Mouse (Mus musculus) left cerebral cortex, postnatal 10 days (tissue): ENCODE measurements around the gene Slc37a1. TPM values are rescaled to one million over a fixed set of nuclear protein-coding genes. Genes with fewer than 3 reads are reported as not detected.
"Not testable (repeated sequence)": the region's sequence is repeated elsewhere in the genome, so short reads cannot be mapped to it uniquely, and the experiment has no call there.

Source experiments
- DNase-seq, 2 experiments: peaks; one replicate each; pipeline ENCODE4 v3.0.0; 2021 to 2022; ENCODE audit warnings: low spot score in 2 of 2, mixed read lengths in 1 of 2; ENCODE audit errors: extremely low spot score in 1 of 2
- intact Hi-C: fragments of 180-260 bp; cut with DNase I; formaldehyde crosslinking; loops from one replicate; pipeline ENCODE4 v1.15.1; 2025
- total RNA-seq, 2 experiments: library from RNA; stranded (reverse); gene quantifications; 2 replicates each; pipeline ENCODE4 v1.2.3; 2021

The Slc37a1 gene
- total RNA-seq, 2 experiments from 2014 or later = 6.7 to 7.5 TPM

GRCm38 (mm10) chr17:31328466-31328865, 41.9 kb downstream of the Slc37a1 start:
- intact Hi-C loops = loop anchor here (10.0 kb wide), 1 partner anchor 336 kb away; no protein-coding TSS in a partner anchor

GRCm38 (mm10) chr17:31330622-31331021, 44.0 kb downstream of the Slc37a1 start:
- intact Hi-C loops = loop anchor here (2.0 to 5.0 kb wide), 2 partner anchors 117 to 164 kb away; no protein-coding TSS in a partner anchor
- DNase-seq = peak; percentile 53 to 81

More at GRCm38 (mm10) chr17:31328466-31328865, 41.9 kb downstream of the Slc37a1 start:
- DNase-seq = no peak

GRCm38 (mm10) chr17:31331273-31331672, 44.7 kb downstream of the Slc37a1 start:
- intact Hi-C loops = loop anchor here (2.0 to 5.0 kb wide), 2 partner anchors 116 to 164 kb away; no protein-coding TSS in a partner anchor
- DNase-seq = no peak

- intact Hi-C loops = loop anchor here (2.0 to 5.0 kb wide), 2 partner anchors 115 to 163 kb away; no protein-coding TSS in a partner anchor
Observed at GRCm38 (mm10) chr17:31331920-31332319, 45.3 kb downstream of the Slc37a1 start.

GRCm38 (mm10) chr17:31332333-31332732, 45.7 kb downstream of the Slc37a1 start:
- intact Hi-C loops = loop anchor here (5.0 kb wide), 1 partner anchor 115 kb away; no protein-coding TSS in a partner anchor
- DNase-seq = no peak

More at GRCm38 (mm10) chr17:31331920-31332319, 45.3 kb downstream of the Slc37a1 start:
- no peak for DNase-seq

- DNase-seq = no peak
- intact Hi-C loops = loop anchor here (5.0 kb wide), 1 partner anchor 113 kb away; no protein-coding TSS in a partner anchor
Observed at GRCm38 (mm10) chr17:31334509-31335260, 48.1 kb downstream of the Slc37a1 start.

- DNase-seq = peak in 1 of 2 experiments; percentile 71
- intact Hi-C loops = no loop called here
Observed at GRCm38 (mm10) chr17:31335344-31336080, 48.9 kb downstream of the Slc37a1 start.

GRCm38 (mm10) chr17:31339769-31340168, 53.2 kb downstream of the Slc37a1 start:
- intact Hi-C loops = no loop called here
- no peak for DNase-seq

GRCm38 (mm10) chr17:31342191-31342590, 55.6 kb downstream of the Slc37a1 start:
- peak in 1 of 2 experiments; percentile 42 for DNase-seq
- intact Hi-C loops = no loop called here

- peak; percentile 47 to 82 for DNase-seq
- intact Hi-C loops = no loop called here
Observed at GRCm38 (mm10) chr17:31344172-31344801, 57.7 kb downstream of the Slc37a1 start.

GRCm38 (mm10) chr17:31344816-31345215, 58.2 kb downstream of the Slc37a1 start:
- intact Hi-C loops = no loop called here

GRCm38 (mm10) chr17:31348129-31348528, 61.5 kb downstream of the Slc37a1 start:
- no peak for DNase-seq
- intact Hi-C loops = no loop called here

More at GRCm38 (mm10) chr17:31344816-31345215, 58.2 kb downstream of the Slc37a1 start:
- DNase-seq = no peak

GRCm38 (mm10) chr17:31349388-31349787, 62.8 kb downstream of the Slc37a1 start:
- peak in 1 of 2 experiments; percentile 31 for DNase-seq
- intact Hi-C loops = no loop called here

- DNase-seq = no peak
Observed at GRCm38 (mm10) chr17:31351984-31352383, 65.4 kb downstream of the Slc37a1 start.

GRCm38 (mm10) chr17:31353255-31353654, 66.7 kb downstream of the Slc37a1 start:
- peak; percentile 28 to 38 for DNase-seq
- intact Hi-C loops = no loop called here

More at GRCm38 (mm10) chr17:31351984-31352383, 65.4 kb downstream of the Slc37a1 start:
- intact Hi-C loops = no loop called here

GRCm38 (mm10) chr17:31354684-31355083, 68.1 kb downstream of the Slc37a1 start:
- intact Hi-C loops, DNase-seq: not testable (repeated sequence)

GRCm38 (mm10) chr17:31355792-31356502, 69.4 kb downstream of the Slc37a1 start:
- intact Hi-C loops = no loop called here

GRCm38 (mm10) chr17:31360582-31360981, 74.0 kb downstream of the Slc37a1 start:
- peak; percentile 32 to 44 for DNase-seq

More at GRCm38 (mm10) chr17:31355792-31356502, 69.4 kb downstream of the Slc37a1 start:
- no peak for DNase-seq

More at GRCm38 (mm10) chr17:31360582-31360981, 74.0 kb downstream of the Slc37a1 start:
- intact Hi-C loops = no loop called here
